ENCODE assay signal across 13 mouse cellular contexts in the genomic region with DNA sequence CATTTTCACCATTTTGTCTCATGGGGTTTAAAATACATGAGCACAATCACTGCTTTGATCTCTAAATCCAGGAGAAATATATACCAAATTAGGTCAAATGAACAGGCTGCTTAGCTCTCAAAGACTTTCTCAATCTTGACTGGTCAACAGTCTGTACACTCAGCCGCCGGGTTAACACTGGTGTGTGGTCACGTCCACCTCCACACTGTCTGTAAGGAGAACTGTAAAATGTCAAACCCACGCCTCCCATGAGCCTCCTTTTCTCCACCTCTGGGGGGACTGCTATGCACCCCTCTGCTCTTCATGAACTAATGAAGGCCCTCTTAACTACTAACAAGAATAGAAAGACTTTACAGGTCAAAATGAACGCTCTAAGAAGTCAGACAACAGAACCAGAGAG. TPM values are rescaled to one million over a fixed set of nuclear protein-coding genes. Genes with fewer than 3 reads are reported as not detected.
DNase-seq lines count a peak whose midpoint lies in the region; ATAC-seq and TF ChIP-seq lines count a peak whose summit lies in the region.
"Had no signal": no experiment of that assay in that cellular context is flagged by ENCODE, and none has a peak within 500 bp of the region (broad histone marks: within the 10 kb centered on the region; RNA-seq: fewer than 3 reads in every experiment).

No protein-coding gene starts in this region.

- DNase-seq in gastrocnemius, adult 2 months, result no peak
- no peak for DNase-seq in gastrocnemius, postnatal 36 days
- DNase-seq in left cerebral cortex, adult 2 months (ENCODE audit: extremely low spot score in 1 of 2, low spot score in 2 of 2), result no peak
- DNase-seq in left cerebral cortex, adult 8-10 months (ENCODE audit: low spot score in 2 of 2), result no peak
- DNase-seq in left cerebral cortex, postnatal 4 days, result no peak
- DNase-seq: spleen, adult 18-20 months; thymus, postnatal 14 days had no signal

- H3K4me1 ChIP-seq in cortical plate, adult 2 months (ENCODE audit: control insufficient read depth, insufficient read depth, low read length), result peaks cover 6% of the 10 kb centered on the region; the same call in 1 of the 2 replicates
- H3K4me1 ChIP-seq: forebrain, embryonic 13.5 days had no signal

- TF ChIP-seq POLR2A in cortical plate, adult 2 months (IDR thresholded peaks at IDR 0.05; ENCODE audit: extremely low read depth, insufficient read depth, low read length), result no peak

- H3K36me3 ChIP-seq in macrophage (ENCODE audit: inconsistent target), result peaks cover 12% of the 10 kb centered on the region; the same call in 1 of the 2 replicates

- WGBS in macrophage (ENCODE audit: missing documents), result 54% methylated on average over 5 of the region's 5 CpGs

- peak overlapping the region; percentile 20 for H3K4me3 ChIP-seq in gastrocnemius, adult 2 months
- no peak overlapping the region for H3K4me3 ChIP-seq in left cerebral cortex, adult 2 months
- H3K4me3 ChIP-seq in cortical plate, adult 2 months (ENCODE audit: insufficient read depth, low read length), result no peak overlapping the region
- H3K4me3 ChIP-seq in macrophage (ENCODE audit: inconsistent target), result no peak overlapping the region
- H3K4me3 ChIP-seq: forebrain, embryonic 13.5 days; limb, embryonic 15.5 days had no signal

- TF ChIP-seq CTCF in gastrocnemius, adult 2 months (IDR thresholded peaks at IDR 0.05), result no peak
- TF ChIP-seq CTCF in left cerebral cortex, adult 2 months (IDR thresholded peaks at IDR 0.05), result no peak
- TF ChIP-seq CTCF in cortical plate, adult 2 months (IDR thresholded peaks at IDR 0.05; ENCODE audit: extremely low read depth, insufficient read depth, low read length), result no peak

- H3K79me2 ChIP-seq in macrophage (ENCODE audit: inconsistent target), result peaks cover 99% of the 10 kb centered on the region

- intact Hi-C loops in gastrocnemius, adult 2 months (cut with DNase I), result no loop called here
- intact Hi-C loops in gastrocnemius, postnatal 36 days (cut with DNase I), result no loop called here
- intact Hi-C loops in left cerebral cortex, adult 2 months (cut with DNase I), result no loop called here
- intact Hi-C loops in left cerebral cortex, postnatal 4 days (cut with DNase I), result no loop called here

- no peak for ATAC-seq in megakaryocyte-erythroid progenitor cell, adult 5-6 weeks (replicated peaks; ENCODE audit: low FRiP score, low TSS enrichment, poor library complexity, severe bottlenecking)
- ATAC-seq: forebrain, embryonic 13.5 days; Patski had no signal

- peak overlapping the region; percentile 80 for H3K27ac ChIP-seq in gastrocnemius, adult 2 months
- 0 out of 2 replicates have a peak overlapping the region, but pooled peaks have one; percentile 17 for H3K27ac ChIP-seq in left cerebral cortex, adult 2 months
- peak overlapping the region; percentile 57; the same call in 1 of the 2 replicates for H3K27ac ChIP-seq in cortical plate, adult 2 months (ENCODE audit: insufficient read depth, low read length)
- peak overlapping the region; percentile 67 for H3K27ac ChIP-seq in macrophage
- H3K27ac ChIP-seq: forebrain, embryonic 13.5 days; limb, embryonic 15.5 days had no signal

RNA-seq across cellular contexts. Expression of a gene that starts 36.2 kb away (rescaled TPM):
- 10 to 100 TPM; 14.8 to 16.0 TPM for total RNA-seq in gastrocnemius, adult 2 months (2021)
- total RNA-seq in gastrocnemius, postnatal 36 days (2021), result 10 to 100 TPM; 15.7 to 17.2 TPM
- total RNA-seq in left cerebral cortex, adult 2 months (2021), result 10 to 100 TPM; 26.0 to 27.3 TPM
- 10 to 100 TPM; 18.0 to 29.9 (median 24.9) TPM for total RNA-seq in left cerebral cortex, adult 8-10 months (2022)
- 18.9 and 19.8 TPM in 2 replicates for polyA plus RNA-seq in cortical plate, adult 2 months (2012; rRNA removed)
- 1,000 to 10,000 TPM in 19 of 26 experiments, 100 to 1,000 TPM in 7; 688 to 3,418 (median 1,422) TPM for total RNA-seq in macrophage (2018; cell fraction: chromatin; rRNA removed)
- 100 to 1,000 TPM; 187 to 587 (median 339) TPM for total RNA-seq in macrophage (2018; cell fraction: cytosol; rRNA removed)
- 1,000 to 10,000 TPM in 10 of 26 experiments, 100 to 1,000 TPM in 16; 382 to 1,913 (median 872) TPM for total RNA-seq in macrophage (2018; cell fraction: nucleus; rRNA removed)
- 294 to 476 TPM (median 316 TPM) in 3 replicates for polyA plus RNA-seq in macrophage (2018)
- 31.2 and 41.7 TPM in 2 replicates for total RNA-seq in megakaryocyte-erythroid progenitor cell, adult 5-6 weeks (2014; fragmentation: Nextera tagmentation)
- 39.6 and 54.4 TPM in 2 replicates for total RNA-seq in megakaryocyte-erythroid progenitor cell, adult 5-6 weeks (2017)
- 10 to 100 TPM; 40.9 to 43.2 TPM for total RNA-seq in left cerebral cortex, postnatal 4 days (2021)

Comparison
In these comparisons a context has a peak if more than half of its experiments do, and no peak if none do; other contexts are left out.
1. H3K27ac ChIP-seq: peak in every context shown above with its lines; median percentile 80 in gastrocnemius, adult 2 months; 67 in macrophage; 57 in cortical plate, adult 2 months; 17 in left cerebral cortex, adult 2 months.